Mouse (Mus musculus): ENCODE measurements around the gene Tpp2. TPM values are rescaled to one million over a fixed set of nuclear protein-coding genes. Genes with fewer than 3 reads are reported as not detected.
"Not testable (repeated sequence)": the region's sequence is repeated elsewhere in the genome, so short reads cannot be mapped to it uniquely, and the experiment has no call there.

Gene Tpp2
- total RNA-seq, 2 experiments from 2014 or later: 49.6 to 51.5 TPM

DNA sequence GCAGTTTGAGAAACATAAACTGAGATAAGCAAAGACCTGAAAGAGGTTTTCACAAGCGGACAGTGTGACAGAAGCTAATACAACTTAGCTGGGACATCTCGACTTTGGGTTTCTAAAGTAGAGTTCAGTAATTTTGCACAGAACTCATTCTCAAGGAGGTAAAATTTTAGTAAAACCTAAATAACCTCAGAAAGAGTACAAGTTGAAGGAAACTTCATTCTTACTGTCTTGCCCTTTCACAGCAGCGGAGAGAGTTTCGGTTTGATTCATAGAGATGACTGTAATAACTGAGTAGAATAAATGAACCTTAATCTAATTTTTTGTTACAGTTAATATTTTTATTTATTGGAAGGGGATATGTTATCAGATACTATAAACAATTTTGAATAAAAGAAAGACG, 99.5 kb downstream of the Tpp2 start:
- DNase-seq (ENCODE audit: low spot score in 2 of 2): no peak
- Histone ChIP-seq H3K27ac (no peak overlapping the region), H3K4me3 (no peak overlapping the region)
- TF ChIP-seq CTCF (conservative IDR thresholded peaks at IDR 0.05): no peak

DNA sequence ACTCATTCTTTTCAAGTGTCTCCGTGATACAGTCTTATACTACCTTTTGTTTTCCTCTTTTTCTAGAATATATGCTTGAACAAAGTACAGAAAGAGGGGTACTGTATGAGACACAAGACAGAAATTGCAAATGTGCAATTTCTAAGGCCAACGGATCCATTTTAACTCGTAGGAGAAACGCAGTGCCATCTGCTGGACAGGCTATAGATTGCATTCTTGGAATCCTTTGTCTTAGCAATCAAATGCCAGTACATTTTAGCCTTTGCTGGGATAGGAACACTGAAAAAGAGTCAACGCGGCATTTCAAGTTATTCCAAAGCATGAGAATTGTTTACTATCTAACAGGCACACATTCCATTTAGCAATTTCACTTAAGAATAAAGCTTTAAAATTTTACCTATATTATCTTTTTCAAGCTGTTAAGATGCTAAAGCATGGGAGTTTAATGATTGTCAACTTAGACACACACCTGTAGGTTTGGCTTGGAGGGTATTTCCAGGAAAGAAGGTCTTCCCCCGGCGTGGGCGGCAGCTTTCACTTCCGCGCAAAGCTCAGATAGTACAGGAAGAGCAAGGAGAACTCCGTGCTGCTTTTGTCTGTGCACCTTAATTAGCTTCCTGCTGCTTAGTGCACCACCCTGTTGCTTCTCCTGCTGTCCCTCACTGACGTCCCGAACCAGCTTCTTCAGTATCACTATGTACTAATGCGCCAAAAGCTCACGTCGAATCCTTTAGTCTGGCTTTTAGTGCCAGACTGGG, 108.5 kb downstream of the Tpp2 start:
- TF ChIP-seq CTCF (conservative IDR thresholded peaks at IDR 0.05): peak; percentile 96
- DNase-seq (ENCODE audit: low spot score in 2 of 2): peak; percentile 37 to 64
- peak overlapping the region; percentile 39 for H3K4me3 ChIP-seq
- no peak overlapping the region for H3K27ac ChIP-seq

DNA sequence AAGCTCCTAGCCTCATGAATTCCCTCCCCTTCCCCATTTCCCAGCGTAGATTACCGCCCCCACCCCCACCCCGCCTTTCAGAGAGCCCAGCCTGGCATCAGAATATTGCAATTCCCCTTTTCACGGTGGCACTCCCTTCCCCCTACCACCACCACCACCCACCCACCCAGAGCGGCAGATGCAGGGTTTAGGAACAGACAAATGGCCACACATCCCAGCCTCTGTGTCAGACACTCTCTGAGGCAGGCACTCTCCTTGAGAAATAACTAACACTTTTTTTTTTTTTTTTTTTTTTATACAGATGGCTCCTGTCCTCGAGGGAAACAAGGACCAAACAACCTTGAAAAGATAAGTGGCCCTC, 109.1 kb downstream of the Tpp2 start:
- no peak for TF ChIP-seq CTCF (conservative IDR thresholded peaks at IDR 0.05)
- H3K27ac ChIP-seq: no peak overlapping the region

DNA sequence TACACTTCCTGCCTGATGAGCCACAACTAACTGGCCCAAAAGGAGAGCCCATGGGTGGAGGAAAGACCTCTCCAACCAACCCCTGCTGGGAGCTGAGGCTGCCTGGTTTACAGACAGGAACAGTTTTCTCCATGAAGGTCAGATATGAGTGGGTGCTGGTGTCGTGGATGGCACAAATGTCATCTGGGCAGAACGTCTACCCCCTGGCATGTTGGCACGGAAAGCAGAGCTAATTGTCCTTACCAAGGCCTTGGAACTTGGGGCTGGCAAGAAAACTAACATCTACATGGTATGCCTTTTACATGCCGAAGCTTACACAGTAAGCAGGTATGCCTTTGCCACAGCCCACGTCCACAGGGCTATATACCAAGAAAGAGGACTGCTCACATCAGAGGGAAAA, 112.2 kb downstream of the Tpp2 start:
- not testable (repeated sequence) for H3K4me3 ChIP-seq; H3K27ac ChIP-seq; DNase-seq (ENCODE audit: low spot score in 2 of 2)

More for the DNA sequence above, 109.1 kb downstream of the Tpp2 start:
- H3K4me3 ChIP-seq: peak overlapping the region; percentile 39
- DNase-seq (ENCODE audit: low spot score in 2 of 2): no peak

DNA sequence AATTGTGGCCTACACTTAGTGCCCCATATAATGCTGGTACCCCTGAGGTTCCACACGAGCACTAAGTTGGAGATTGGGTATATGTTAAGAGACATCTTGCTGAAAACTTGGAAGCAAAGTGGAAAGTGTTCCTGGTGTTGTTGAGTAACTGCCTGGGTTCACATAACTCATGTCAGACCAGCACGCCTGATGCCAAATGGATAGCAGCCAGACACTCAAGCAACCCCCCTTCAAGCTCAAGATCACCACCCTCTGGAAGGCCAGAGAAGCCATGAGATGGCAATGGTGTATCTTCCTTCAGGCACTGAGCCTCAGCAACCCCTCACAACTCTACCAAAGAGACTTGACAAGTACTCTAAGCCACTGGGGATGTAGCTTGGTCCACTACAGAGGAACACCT, 113.1 kb downstream of the Tpp2 start:
- no peak for TF ChIP-seq CTCF (conservative IDR thresholded peaks at IDR 0.05)
- Histone ChIP-seq H3K4me3 (no peak overlapping the region), H3K27ac (no peak overlapping the region)
- no peak for DNase-seq (ENCODE audit: low spot score in 2 of 2)

Small RNAs within 50 kb of the gene (microRNA-seq; reads per million reads assigned to microRNA genes)
- 0 reads per million in 2 experiments for gene Gm24180

Other genes with a start within 250 kb of the Tpp2 start
- 1 to 10 TPM; 1.8 to 3.5 TPM for gene 1500015O10Rik, start 203.0 kb upstream of the Tpp2 start, total RNA-seq (2021)
- gene Uxs1, start 105.8 kb upstream of the Tpp2 start, total RNA-seq (2021): 10 to 100 TPM; 45.4 to 50.3 TPM
- not detected for gene Mettl21c, start 86.4 kb downstream of the Tpp2 start, total RNA-seq (2021)
- gene Gm8251, start 128.3 kb downstream of the Tpp2 start, total RNA-seq (2021): not detected
- 10 to 100 TPM in 1 of 2 experiments, 1 to 10 TPM in 1; 9.0 to 10.3 TPM for gene Tex30, start 168.8 kb downstream of the Tpp2 start, total RNA-seq (2021)
- 10 to 100 TPM in 1 of 2 experiments, 1 to 10 TPM in 1; 8.6 to 10.2 TPM for gene Kdelc1, start 185.2 kb downstream of the Tpp2 start, total RNA-seq (2021)
- gene Bivm, start 185.3 kb downstream of the Tpp2 start, total RNA-seq (2021): 10 to 100 TPM; 34.0 to 37.4 TPM
- gene Ercc5, start 214.1 kb downstream of the Tpp2 start, total RNA-seq (2021): 10 to 100 TPM; 19.7 to 22.1 TPM